Mouse (Mus musculus): Measurements from ENCODE around the gene Tulp3. TPM values are rescaled to one million over a fixed set of nuclear protein-coding genes. Genes with fewer than 3 reads are reported as not detected.
"Not testable (repeated sequence)": the region's sequence is repeated elsewhere in the genome, so short reads cannot be mapped to it uniquely, and the experiment has no call there.

Tulp3 gene
- total RNA-seq (2021), result 10 to 100 TPM; 17.6 to 18.4 TPM
- long read RNA-seq, experiment 1, partial matches to known transcripts, result 0 of 2 reads
- long read RNA-seq, experiment 1, other reads (novel, unspliced or antisense), result 2 of 2 reads
- long read RNA-seq, experiment 2, partial matches to known transcripts, result 0 of 4 reads
- long read RNA-seq, experiment 2, other reads (novel, unspliced or antisense), result 4 of 4 reads

DNA sequence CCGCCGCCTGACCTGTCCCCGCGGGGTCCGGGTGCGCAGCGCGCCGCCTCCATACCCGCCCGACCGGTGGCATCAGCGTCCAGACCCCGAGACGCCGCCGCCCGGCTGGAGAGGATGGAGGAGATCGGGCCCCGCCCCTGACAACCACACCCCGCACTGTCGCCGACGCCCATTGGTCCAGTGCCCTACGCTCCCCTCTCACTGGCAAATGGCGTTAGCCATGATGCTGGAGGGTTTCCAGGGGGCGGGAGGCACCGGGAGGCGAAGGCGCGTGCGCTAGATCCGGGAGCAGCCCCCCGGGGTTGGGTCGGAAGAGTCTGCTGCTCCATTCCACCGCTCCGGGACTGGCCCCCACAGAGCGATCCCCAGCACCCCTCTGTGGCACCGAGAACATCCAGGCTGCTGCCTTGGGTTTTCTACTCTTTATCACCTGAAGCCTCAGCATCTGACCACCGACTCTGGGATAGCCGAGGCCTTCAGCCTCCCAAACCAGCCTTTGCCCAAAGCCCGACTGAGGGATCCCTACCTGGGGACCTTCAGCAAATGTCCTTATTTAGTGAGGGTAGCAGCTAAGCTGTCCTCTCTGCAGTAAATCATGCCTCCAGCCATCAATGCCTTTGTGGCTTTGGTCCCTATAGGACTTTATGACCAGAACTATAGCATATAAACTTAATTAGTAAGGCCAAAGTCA is at the start of gene Tulp3:
TSS of gene Tulp3 (minus strand) at position 126 of the 691 bp plus-strand sequence.
- intact Hi-C loops (cut with DNase I), result loop anchor here (5.0 kb wide), 1 partner anchor 119 kb away; no protein-coding TSS in a partner anchor
- peak; percentile 97 for DNase-seq (ENCODE audit: low spot score in 2 of 2)

DNA sequence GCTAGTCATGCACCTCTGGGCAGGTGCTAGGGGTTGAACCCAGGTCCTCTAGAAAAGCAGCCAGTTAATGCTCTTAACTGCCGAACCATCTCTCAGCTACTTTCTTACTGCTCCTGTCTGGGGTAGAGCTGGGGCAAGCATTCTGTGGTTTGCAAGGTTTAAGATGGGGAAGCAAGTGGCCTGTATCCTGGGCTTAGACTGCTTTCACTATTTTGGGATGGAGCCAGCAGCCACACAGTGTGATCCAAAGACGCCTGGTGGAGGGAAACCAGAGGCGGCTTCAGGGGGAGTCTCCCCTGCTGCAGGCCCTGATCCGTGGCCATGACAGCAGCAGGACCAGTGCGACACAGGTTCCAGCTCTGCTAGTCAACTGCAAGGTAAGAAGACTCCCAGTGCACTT is 49.1 kb upstream of the Tulp3 start:
- no peak for DNase-seq (ENCODE audit: low spot score in 2 of 2)
- intact Hi-C loops (cut with DNase I), result loop anchor here (10.0 kb wide), 1 partner anchor 180 kb away; no protein-coding TSS in a partner anchor

DNA sequence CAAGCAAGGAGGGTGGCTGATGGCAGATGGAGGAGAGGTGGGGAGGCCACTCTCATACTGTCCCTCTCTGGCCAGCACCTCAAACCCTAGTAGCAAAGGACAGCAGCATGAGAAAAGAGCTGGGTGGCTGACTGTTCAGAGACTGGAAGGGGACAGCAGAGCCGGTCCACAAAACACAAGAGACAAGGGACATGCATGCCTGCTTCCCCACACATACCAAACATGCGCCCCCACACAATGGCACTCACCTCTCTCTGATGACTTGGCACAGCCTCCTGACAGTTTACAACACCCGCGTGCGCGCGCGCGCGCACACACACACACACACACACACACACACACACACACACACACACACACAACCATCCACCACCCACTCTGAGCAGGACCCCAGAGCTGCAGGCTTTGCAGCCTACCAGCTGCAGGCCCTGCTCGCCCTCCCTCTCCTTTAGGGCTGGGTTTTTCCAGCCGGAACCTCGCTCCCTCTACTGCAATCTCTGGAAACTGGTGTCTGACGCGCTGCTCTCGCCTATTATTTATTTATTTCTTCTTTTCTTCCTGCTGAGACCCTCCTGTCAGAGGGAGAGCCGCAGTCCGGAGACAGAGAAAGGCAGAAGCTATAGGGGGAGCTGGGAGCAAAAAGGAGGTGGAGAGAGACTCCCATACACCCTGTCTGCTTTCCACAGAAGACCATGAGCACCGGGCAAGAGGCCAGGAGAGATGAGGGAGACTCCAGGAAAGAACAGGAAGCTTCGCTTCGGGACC is 44.0 kb upstream of the Tulp3 start:
- intact Hi-C loops (cut with DNase I), result loop anchor here (10.0 kb wide), 1 partner anchor 175 kb away; no protein-coding TSS in a partner anchor
- peak; percentile 32 to 66 for DNase-seq (ENCODE audit: low spot score in 2 of 2)

DNA sequence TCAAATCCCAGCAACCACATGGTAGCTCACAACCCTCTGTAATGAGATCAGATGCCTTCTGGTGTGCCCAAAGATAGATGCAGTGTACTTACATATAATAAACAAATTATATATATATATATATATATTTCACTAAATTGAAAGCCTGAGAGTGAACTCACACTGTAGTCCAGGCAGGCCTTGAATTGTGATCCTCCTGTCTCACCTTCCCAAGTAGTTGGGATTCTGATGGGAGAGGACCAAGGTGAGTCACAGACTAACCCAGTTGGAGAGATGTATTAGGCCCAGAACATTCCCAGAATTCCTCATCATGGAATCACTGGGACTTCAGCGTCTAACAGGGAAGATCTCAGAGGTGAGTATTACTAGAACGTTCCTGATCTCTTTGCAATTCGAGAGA is 43.3 kb upstream of the Tulp3 start, which contains the start of gene Nrip2:
TSS of gene Nrip2 (plus strand) at position 301 of the 400 bp plus-strand sequence.
- no peak for DNase-seq (ENCODE audit: low spot score in 2 of 2)
- intact Hi-C loops (cut with DNase I), result no loop called here

DNA sequence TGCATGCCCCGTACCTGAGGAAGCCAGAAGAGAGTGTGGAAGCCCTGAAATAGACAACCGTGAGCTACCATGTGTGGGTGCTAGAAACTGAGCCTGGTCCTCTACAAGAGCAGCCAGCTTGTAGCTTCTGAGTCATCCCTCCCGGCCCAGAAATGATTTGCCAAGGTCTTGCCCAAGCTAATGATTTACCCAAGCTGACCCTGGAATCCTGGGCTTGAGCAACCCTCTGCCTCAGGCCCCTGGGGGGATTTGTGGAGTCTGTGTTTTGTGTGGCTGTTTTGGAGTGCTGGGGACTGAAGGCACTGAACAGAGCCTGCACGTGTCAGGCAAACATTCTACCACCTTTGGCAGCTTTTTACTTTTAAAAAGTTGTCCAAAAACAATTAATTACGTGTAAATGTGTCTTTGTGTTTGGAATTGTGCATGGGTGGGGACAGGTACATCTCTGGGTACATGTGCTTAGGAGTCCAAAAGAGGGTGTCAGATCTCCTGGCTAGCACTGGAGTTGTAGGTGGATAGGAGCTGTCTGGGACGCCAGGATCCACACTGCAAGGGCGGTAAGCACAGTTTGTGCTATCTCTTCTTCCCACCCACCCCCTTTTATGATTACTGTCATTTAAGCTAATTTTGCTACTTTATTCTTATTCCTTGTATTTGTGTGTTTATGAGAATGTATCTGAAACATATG is 42.1 kb upstream of the Tulp3 start:
- no peak for DNase-seq (ENCODE audit: low spot score in 2 of 2)
- intact Hi-C loops (cut with DNase I), result no loop called here

DNA sequence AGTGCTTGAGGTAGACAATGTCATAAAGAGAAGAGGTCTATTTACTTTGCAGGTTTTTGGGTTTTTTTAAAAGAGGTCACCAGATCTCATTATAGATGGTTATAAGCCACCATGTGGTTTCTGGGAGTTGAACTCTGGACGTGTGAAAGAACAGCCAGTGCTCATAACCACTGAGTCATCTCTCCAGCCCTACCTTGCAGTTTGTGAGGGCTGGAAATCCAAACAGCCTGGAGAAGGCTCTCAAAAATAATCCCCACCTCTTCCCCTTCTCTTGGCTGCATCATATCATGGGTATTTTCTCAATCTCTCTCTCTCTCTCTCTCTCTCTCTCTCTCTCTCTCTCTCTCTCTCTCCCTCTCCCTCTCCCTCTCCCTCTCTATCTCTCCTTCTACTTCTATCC is 35.0 kb upstream of the Tulp3 start:
- no peak for DNase-seq (ENCODE audit: low spot score in 2 of 2)
- intact Hi-C loops (cut with DNase I), result no loop called here

DNA sequence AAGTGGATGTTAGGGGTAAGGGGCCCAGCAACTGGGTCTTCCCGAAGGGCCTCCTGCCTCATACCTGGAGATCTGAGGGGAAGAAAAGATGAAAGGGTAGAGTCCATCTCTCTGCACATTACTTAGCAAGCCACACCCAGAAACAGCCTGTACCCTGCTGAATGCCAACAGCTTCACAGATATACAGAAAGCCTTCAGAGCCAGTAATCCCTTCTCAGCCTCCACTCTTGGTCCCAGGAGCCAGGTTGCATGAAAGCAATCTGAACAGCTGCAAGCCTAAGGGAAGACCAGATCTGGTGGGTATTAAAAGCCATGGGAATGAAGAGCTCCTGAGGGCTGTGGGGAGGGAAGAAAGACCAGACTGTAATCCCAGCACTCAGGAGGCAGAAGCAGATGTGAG is 33.5 kb upstream of the Tulp3 start:
- intact Hi-C loops (cut with DNase I), result no loop called here
- DNase-seq (ENCODE audit: low spot score in 2 of 2), result no peak

DNA sequence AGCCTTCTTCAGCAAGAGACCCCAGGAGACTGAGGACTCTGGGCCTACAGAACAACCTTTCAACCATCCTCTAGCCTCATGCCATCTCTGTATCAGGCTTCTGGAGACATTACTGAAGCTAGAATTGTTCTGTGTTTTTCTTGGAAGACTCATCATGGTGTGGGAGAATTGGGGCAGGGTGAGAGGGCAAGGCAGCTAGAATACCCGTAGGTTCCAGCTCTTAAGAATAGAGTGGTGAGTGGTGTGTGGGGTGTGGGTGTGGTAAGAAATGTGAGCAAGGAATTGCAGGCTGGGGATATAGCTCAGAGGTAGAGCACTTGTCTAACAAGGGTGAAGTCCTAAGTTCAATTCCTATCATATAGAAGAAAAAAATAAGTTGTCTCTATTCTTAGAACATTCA is 29.4 kb upstream of the Tulp3 start:
- no peak for DNase-seq (ENCODE audit: low spot score in 2 of 2)
- intact Hi-C loops (cut with DNase I), result no loop called here

DNA sequence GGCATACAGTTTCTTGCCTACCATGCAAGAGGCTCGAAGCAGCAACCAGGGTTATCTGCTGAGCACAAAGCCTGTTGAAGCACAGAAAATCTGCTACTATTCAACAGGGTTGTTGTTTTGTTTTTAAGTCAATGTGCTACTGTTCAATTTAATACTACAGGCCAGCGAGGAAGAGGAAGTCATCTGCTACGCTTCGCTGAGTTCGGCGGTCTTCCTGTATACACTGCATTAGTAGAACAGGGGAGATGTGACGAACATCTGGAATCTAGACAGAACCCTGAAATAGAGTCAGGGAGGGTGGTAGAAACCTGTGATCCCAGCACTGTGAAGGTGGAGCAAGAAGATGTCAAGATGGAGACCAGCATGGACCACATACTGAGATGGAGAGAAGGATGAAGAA is 28.1 kb upstream of the Tulp3 start:
- intact Hi-C loops (cut with DNase I), result no loop called here
- no peak for DNase-seq (ENCODE audit: low spot score in 2 of 2)

DNA sequence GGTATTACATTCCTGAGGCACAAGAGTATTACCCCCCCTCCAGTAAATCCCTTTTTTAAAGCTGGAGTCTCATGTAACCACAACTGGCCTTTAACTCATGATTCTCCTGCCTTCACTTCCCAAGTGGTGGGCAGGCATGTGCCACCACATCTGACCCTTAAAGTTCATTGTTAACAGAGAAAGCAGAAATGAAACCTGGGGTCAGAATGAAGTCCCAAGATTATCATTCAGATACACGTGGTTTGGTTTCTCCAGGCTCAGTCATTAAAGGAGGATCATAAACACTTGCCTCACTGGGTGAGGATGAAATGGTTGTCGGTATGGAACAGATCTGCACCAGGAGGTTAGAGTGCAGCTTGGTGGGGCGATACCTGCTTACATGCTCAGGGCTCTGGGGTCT is 25.6 kb upstream of the Tulp3 start:
- no peak for DNase-seq (ENCODE audit: low spot score in 2 of 2)
- intact Hi-C loops (cut with DNase I), result no loop called here

DNA sequence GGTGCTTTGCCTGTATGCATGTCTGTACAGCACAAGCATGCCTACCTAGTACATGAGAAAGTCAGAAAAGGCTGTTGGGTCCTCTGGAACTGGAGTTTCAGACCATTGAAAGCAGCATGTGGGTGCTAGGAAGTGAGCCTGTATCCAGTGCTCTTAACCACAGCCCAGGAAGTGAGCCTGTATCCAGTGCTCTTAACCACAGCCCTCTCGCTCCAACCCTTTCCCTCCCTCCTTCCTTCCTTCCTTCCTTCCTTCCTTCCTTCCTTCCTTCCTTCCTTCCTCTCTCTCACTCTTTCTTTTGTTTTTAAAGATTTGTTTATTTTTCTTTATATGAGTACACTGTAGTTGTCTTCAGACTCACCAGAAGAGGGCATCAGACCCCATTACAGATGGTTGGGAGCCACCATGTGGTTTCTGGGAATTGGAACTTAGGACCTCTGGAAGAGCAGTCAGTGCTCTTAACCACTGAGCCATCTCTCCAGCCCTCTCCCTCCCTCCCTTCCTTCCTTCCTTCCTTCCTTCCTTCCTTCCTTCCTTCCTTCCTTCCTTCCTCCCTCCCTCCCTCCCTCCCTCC is 25.0 kb upstream of the Tulp3 start:
- DNase-seq (ENCODE audit: low spot score in 2 of 2); intact Hi-C loops (cut with DNase I): not testable (repeated sequence)

DNA sequence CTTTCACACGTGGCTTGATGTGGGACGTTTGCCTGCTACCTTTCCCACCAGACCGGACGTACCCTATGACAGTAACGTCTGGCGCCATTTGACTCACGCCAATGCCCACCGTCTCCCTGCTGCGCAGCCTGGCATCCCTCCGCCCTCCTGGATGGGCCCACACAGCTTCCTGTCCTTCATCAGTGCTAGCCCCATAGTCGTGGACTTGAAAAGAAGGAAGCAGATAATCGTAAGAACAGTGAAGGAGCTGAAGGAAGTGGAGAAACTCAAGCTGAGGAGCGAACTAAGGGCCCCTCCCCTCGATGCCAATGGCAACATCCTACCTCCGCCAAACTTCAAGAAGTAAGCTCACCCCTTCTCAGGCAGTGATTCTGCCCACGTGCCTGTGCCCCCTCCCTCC is 24.0 kb upstream of the Tulp3 start:
- DNase-seq (ENCODE audit: low spot score in 2 of 2), result no peak
- intact Hi-C loops (cut with DNase I), result no loop called here

DNA sequence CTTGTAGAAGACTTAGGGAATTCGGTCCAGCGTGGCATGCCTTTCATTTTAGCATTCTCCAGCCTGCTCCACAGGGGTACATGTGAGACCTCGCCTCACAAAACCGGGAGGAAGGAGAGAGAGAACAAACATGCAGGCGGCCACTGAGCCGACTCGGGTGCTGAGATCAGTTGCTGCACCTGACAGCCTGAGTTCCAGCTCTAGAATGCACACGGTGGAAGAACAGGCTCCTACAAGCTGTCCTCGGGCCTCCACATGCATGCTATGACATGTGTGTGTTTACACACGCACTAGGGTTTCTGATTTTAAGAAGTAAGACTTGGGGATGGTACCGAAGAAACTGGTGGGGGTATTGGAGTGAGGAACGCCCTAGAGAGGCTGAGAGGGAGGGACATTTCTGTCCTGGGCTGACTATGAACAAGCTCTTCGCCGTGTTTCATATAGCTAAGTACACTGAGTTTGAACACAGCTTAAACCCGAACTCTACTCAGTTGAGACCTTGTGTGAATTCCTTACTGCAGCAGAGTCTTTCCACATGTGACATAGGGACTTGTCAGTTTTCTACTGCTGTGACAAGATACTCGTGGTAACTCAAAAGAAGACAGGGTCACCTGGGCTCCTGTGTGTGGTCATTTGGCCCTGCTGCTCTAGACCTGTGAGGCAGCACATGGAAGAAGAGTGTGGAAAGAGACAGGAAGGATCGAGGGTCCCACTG is 20.9 kb upstream of the Tulp3 start:
- intact Hi-C loops (cut with DNase I), result no loop called here
- DNase-seq (ENCODE audit: low spot score in 2 of 2), result no peak

DNA sequence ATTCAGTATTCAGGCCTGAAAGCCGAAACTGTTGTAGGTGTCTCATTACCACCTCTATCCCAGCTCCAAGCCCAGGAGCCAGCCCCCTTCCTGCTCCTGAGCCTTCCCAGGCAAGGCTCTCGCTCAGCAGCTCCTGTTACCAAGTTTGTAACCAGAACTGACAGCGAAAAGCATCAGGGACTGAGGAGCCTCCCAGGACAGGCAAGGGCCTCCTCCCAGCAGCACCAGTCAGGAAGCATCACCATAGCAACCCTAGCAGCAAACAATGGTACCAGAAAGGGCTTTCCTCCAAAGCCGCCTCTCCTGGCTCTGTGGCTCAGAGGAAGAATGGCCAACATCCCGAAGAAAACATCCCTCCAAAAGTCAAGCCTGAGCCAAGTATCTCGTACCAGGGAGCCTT is 19.5 kb upstream of the Tulp3 start, which contains the start of the genes Tex52 and Gm44596:
TSS of gene Tex52 (plus strand) at position 265 of the 400 bp plus-strand sequence.
TSS of gene Gm44596 (plus strand) at position 312 of the 400 bp plus-strand sequence.
- intact Hi-C loops (cut with DNase I), result no loop called here
- DNase-seq (ENCODE audit: low spot score in 2 of 2), result peak in 1 of 2 experiments; percentile 29

DNA sequence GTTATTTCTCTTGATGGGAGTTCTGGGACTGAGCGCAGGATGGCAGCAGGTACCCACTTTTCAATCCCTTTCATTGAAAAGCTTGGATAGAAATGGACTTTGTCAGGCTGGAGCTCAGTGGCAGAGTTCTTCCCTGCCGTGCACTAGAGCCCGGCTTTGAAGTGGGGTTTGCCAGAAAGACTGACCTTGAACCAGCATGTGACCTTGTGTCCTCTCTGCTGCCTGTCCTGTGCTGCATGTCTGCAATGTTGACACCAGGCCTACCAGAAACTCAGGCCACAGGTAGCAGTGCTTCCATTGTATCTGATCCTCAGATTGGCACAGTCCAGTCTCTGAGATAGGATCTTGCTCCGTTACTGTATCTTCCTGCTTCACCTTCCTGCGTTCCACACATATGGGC is 14.4 kb upstream of the Tulp3 start:
- intact Hi-C loops (cut with DNase I), result no loop called here
- DNase-seq (ENCODE audit: low spot score in 2 of 2), result no peak

DNA sequence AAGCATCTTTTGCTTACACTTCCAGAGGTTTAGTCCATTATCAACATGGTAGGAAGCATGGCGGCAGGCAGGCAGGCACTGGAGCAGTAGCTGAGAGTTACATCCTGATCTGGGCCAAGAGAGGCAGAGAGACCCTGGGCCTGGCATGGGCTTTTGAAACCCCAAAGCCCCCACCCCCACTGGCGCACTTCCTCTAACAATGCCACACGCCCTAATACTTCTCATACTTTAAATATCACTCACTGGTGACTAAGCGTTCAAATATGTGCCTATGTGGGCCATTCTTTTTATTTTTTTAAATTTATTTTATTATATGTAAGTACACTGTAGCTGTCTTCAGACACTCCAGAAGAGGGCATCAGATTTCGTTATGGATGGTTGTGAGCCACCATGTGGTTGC is 10.8 kb upstream of the Tulp3 start:
- DNase-seq (ENCODE audit: low spot score in 2 of 2), result no peak
- intact Hi-C loops (cut with DNase I), result no loop called here

DNA sequence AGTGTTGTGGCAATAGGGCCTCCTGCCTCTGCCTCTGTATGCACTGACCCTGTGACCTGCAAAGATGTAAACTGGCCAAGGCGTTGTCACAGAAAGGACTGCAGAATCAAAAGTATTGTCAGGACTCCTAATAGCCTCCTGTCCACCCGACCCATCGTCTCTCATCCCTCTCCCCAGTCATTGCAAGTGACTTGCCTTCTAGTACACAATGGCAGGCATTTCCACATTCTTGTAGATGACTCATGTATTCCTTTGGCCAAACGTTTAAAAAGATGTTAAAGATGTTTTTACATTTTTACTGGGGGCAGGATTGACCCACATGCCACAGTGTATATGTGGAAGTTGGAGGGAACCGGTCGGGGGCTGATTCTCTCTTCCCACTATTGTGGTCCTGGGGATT is 9.1 kb upstream of the Tulp3 start:
- no peak for DNase-seq (ENCODE audit: low spot score in 2 of 2)
- intact Hi-C loops (cut with DNase I), result loop anchor here (5.0 kb wide), 2 partner anchors 48 to 113 kb away; no protein-coding TSS in a partner anchor

DNA sequence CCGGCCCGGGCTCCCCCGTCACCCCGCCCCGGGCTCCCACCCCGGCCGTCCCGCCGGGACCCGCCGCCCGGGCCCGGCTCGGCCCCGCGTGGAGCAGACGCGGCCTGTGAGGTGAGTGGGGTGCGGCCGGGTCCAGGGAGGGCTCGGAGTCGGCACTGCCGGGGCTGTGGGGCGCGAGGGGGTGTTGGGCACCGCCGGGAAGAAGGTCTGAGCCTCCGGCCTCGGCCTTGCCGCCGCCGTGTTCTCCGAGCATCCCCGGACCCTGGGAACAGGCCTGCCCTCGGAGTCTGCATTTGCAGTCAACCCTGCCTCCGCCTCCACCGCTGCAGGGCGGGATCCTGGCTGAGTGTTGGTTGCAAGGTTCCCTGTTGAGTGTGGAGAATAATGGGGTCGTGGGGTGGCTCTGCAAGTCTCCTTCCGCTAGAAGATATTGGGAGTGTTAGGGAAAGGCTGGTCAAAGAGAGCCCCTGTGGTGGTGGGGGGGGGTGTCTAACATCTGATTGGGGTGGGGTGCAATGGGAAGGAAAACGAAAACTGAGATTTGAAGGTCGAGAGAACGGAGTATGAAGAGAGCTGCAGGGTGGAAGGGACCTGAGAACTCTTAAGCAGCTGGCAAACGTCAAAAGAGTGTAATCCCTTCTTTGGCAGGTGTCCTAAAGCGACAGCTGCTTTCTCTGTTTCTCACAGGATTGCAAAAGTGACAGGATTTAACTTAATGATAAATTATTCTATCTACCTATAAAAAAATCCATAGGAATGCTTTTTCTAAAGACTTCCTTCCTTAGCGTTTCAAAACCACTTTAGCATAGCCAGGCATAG is 7.6 kb upstream of the Tulp3 start:
- intact Hi-C loops (cut with DNase I), result loop anchor here (5.0 kb wide), 2 partner anchors 49 to 114 kb away; no protein-coding TSS in a partner anchor
- DNase-seq (ENCODE audit: low spot score in 2 of 2), result no peak

Measured in left cerebral cortex, postnatal 14 days (tissue).